Mouse (Mus musculus) thymus, adult 2 months (tissue): ENCODE data around the gene Olfr330. TPM values are rescaled to one million over a fixed set of nuclear protein-coding genes. Genes with fewer than 3 reads are reported as not detected.
"Not testable (repeated sequence)": the region's sequence is repeated elsewhere in the genome, so short reads cannot be mapped to it uniquely, and the experiment has no call there.

Source experiments
- DNase-seq: peaks from one replicate; pipeline ENCODE4 v3.0.0; 2021
- H3K27ac ChIP-seq: fragments of 200-500 bp; 2 replicates; pipeline ENCODE4 v1.5.1; 2012; ENCODE audit warnings: low read length, control low read depth; ENCODE audit not compliant: control insufficient read depth, insufficient read depth
- H3K27me3 ChIP-seq: fragments of 200-500 bp; 2 replicates; pipeline ENCODE4 v1.6.1; 2012; ENCODE audit warnings: mild to moderate bottlenecking, low read length, moderate library complexity, mixed read lengths; ENCODE audit not compliant: control insufficient read depth, insufficient read depth
- H3K36me3 ChIP-seq: fragments of 200-500 bp; 2 replicates; pipeline ENCODE4 v1.6.1; 2012; ENCODE audit warnings: mild to moderate bottlenecking, low read length, moderate library complexity; ENCODE audit not compliant: control insufficient read depth, insufficient read depth
- H3K4me1 ChIP-seq: fragments of 200-500 bp; replicated peaks from 2 replicates; pipeline ENCODE4 v1.6.1; 2012; ENCODE audit warnings: low read length; ENCODE audit not compliant: control insufficient read depth, insufficient read depth
- H3K4me3 ChIP-seq: fragments of 200-500 bp; 2 replicates; pipeline ENCODE4 v1.5.1; 2012; ENCODE audit warnings: mild to moderate bottlenecking, low read length, control low read depth, moderate library complexity; ENCODE audit not compliant: control insufficient read depth, insufficient read depth
- CTCF ChIP-seq: fragments of 200-500 bp; IDR thresholded peaks from 2 replicates; pipeline ENCODE4 v1.5.1; 2012; ENCODE audit warnings: mild to moderate bottlenecking, control low read depth, low read length, moderate library complexity, borderline replicate concordance; ENCODE audit not compliant: control insufficient read depth, poor library complexity, insufficient read depth; ENCODE audit errors: extremely low read depth
- POLR2A ChIP-seq: fragments of 200-500 bp; IDR thresholded peaks from 2 replicates; pipeline ENCODE4 v1.6.1; 2012; ENCODE audit warnings: mild to moderate bottlenecking, low read length, control low read depth, moderate library complexity; ENCODE audit not compliant: control insufficient read depth, poor library complexity, insufficient read depth; ENCODE audit errors: extremely low read depth
- WGBS: fragments of 180-500 bp; shearing (Covaris S2); methylation state at CpG from one replicate; pipeline ENCODE4 v1.1.7; 2018; 5-methylcytosine and 5-hydroxymethylcytosine counted together
- polyA plus RNA-seq: library from polyadenylated mRNA; depleted of rRNA; stranded (reverse); fragments of >200 nt; gene quantifications from 2 replicates; pipeline ENCODE4 v1.2.3, GENCODE M21; 2012; rRNA removed

Olfr330 gene
- polyA plus RNA-seq: 0.29 and 0.50 TPM in 2 replicates

- H3K4me1 ChIP-seq, DNase-seq, H3K36me3 ChIP-seq: not testable (repeated sequence)
Observed at GRCm38 (mm10) chr11:58534736-58535135, at the start of gene Olfr330. TSS of gene Olfr330 (minus strand) at chr11:58534836.

GRCm38 (mm10) chr11:58578636-58579035, 44.0 kb upstream of the Olfr330 start:
- H3K27ac ChIP-seq: no peak overlapping the region
- H3K27me3 ChIP-seq: no peaks in the 10 kb centered on the region
- TF ChIP-seq CTCF (no peak), POLR2A (no peak)
- H3K4me1 ChIP-seq: no peaks in the 10 kb centered on the region
- 79% methylated on average over 8 of the region's 8 CpGs for WGBS
- no peak for DNase-seq
- H3K36me3 ChIP-seq: no peaks in the 10 kb centered on the region
- H3K4me3 ChIP-seq: no peak overlapping the region

More at GRCm38 (mm10) chr11:58534736-58535135, at the start of gene Olfr330:
- H3K27me3 ChIP-seq, H3K27ac ChIP-seq, H3K4me3 ChIP-seq: not testable (repeated sequence)

DNA sequence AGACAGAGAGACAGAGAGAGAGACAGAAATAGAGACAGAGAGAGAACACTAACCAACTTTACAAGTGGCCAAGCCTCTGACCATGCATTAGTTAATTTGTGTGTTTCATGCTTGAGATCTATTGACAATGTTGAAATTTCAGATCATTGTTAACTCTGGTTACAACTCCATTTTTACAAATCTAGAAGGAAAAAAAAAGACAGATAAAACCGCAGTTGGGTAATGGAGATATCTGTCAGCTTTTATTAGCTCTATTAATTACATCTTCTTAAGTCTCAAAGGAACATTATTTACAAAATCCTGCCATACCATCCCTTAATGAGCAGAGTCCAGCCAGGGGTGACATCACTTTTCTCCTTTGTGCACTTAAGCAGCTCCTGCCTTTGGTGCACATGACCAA, 42.8 kb upstream of the Olfr330 start, which contains the start of gene Olfr325:
Gene Olfr325, plus strand, starts transcription at position 301 of the 400 bp plus-strand sequence.
- TF ChIP-seq POLR2A: no peak
- TF ChIP-seq CTCF: no peak
- Histone ChIP-seq H3K4me1 (no peaks in the 10 kb centered on the region), H3K27ac (no peak within 1 kb of the TSS), H3K4me3 (no peak within 1 kb of the TSS), H3K36me3 (no peaks in the 10 kb centered on the region), H3K27me3 (no peaks in the 10 kb centered on the region)
- 92% methylated on average over 1 of the region's 1 CpGs for WGBS
- no peak for DNase-seq

GRCm38 (mm10) chr11:58570405-58570804, 35.8 kb upstream of the Olfr330 start, which contains the start of gene Olfr224:
TSS of gene Olfr224 (minus strand) at chr11:58570553.
- TF ChIP-seq CTCF: no peak
- TF ChIP-seq POLR2A: no peak
- Histone ChIP-seq H3K4me3 (no peak within 1 kb of the TSS), H3K4me1 (no peaks in the 10 kb centered on the region), H3K27me3 (no peaks in the 10 kb centered on the region), H3K27ac (no peak within 1 kb of the TSS), H3K36me3 (no peaks in the 10 kb centered on the region)
- no peak for DNase-seq
- WGBS: 86% methylated on average over 5 of the region's 5 CpGs

GRCm38 (mm10) chr11:58555536-58555935, 20.9 kb upstream of the Olfr330 start, which contains the start of gene Olfr328:
TSS of gene Olfr328 (minus strand) at chr11:58555636.
- no peak for DNase-seq
- WGBS: 86% methylated on average over 1 of the region's 1 CpGs

DNA sequence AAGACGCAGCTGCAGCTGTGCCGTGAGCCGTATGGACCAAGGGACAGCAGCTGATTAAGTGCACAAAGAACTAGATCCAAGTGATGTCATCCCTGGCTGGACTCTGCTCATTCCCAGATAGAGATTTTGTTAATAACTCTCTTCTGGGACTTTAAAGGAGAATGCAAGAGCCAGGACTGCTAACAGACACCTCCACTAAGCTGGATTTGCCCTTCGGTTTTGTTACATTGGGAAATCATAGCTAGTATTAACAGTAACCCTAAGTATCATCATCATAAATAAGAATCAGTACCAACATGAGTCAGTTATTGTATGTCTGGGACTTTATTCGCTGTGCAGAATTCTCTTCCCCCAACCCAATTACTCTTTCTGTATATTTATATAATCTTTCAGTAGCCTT, 11.7 kb upstream of the Olfr330 start, which contains the start of gene Olfr329-ps:
Gene Olfr329-ps, minus strand, starts transcription at position 101 of the 400 bp plus-strand sequence.
- 87% methylated on average over 5 of the region's 5 CpGs for WGBS
- no peaks in the 10 kb centered on the region for H3K36me3 ChIP-seq
- DNase-seq: no peak
- TF ChIP-seq POLR2A (no peak), CTCF (no peak)
- H3K27ac ChIP-seq: no peak within 1 kb of the TSS
- H3K4me3 ChIP-seq: no peak within 1 kb of the TSS
- H3K27me3 ChIP-seq: no peaks in the 10 kb centered on the region
- H3K4me1 ChIP-seq: no peaks in the 10 kb centered on the region

More at GRCm38 (mm10) chr11:58555536-58555935, 20.9 kb upstream of the Olfr330 start, which contains the start of gene Olfr328:
- Histone ChIP-seq H3K27me3 (no peaks in the 10 kb centered on the region), H3K4me3 (no peak within 1 kb of the TSS), H3K27ac (no peak within 1 kb of the TSS), H3K36me3 (no peaks in the 10 kb centered on the region), H3K4me1 (no peaks in the 10 kb centered on the region)
- TF ChIP-seq CTCF: no peak
- no peak for TF ChIP-seq POLR2A

DNA sequence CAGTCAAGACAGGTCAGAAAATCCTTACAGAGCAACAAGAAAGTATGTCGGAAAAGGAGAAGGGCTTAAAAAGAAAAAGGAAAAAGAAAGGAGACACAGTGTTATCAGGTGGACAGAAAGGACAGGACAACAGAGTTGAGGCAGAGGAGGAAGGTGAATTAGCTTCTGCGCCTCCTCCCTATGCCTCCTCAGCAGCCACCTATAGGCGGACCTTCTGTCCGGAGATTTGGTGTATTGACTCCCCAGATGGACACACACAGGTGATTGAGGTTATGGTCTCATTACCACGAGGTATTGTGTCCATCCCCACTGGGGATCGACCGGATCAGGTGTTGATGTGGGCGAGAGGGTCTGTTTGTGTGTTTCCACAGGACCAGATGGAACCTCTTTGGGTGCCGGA, 14.9 kb downstream of the Olfr330 start:
- not testable (repeated sequence) for H3K36me3 ChIP-seq, H3K27me3 ChIP-seq, H3K4me1 ChIP-seq, H3K27ac ChIP-seq, H3K4me3 ChIP-seq
- DNase-seq: peak; percentile 20
- WGBS: 96% methylated on average over 7 of the region's 9 CpGs

DNA sequence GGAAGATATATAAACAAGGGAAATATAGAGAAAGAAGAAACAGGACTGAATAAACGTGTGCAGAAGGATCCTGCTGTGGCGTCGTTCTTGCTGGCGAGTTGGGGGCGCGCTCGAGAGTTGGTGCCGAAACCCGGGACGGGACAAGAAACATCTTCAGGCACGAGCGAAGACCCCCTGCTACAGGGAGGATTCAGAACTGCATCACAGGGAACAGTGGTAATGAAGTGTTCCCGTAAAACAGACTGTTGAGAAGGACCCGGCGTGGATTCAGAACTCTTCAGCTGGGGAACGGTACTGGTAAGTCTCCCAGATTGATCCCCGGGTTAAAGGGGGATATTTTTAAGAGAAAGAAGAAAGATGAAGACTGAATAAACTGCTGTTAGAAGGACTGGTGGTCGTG, 15.7 kb downstream of the Olfr330 start:
- H3K27me3 ChIP-seq, H3K36me3 ChIP-seq, H3K27ac ChIP-seq, H3K4me3 ChIP-seq, H3K4me1 ChIP-seq: not testable (repeated sequence)
- DNase-seq: peak; percentile 68
- WGBS: 96% methylated on average over 18 of the region's 18 CpGs

DNA sequence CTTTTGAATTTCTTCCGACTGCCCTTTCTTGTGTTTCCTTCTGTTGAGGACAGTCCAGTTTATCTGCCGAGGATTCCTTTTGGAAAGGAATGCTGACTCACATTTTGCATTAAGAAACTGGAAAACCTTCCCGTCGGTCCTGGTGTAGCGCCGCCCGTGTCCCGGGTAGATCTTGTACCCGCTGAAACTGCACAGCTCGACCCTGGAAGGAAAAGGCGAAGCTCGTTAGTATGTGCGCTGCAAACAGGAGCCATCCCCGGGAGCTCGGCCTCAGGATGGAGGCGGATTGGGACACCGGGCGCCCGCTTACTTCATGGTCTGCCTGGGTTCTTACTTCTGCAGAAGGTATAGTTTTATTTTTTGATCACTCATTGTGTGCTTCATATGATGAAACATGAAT, 25.6 kb downstream of the Olfr330 start:
- not testable (repeated sequence) for H3K4me3 ChIP-seq, H3K27ac ChIP-seq, H3K4me1 ChIP-seq, H3K27me3 ChIP-seq, DNase-seq, H3K36me3 ChIP-seq
- WGBS: 89% methylated on average over 19 of the region's 19 CpGs

GRCm38 (mm10) chr11:58502472-58502871, 32.2 kb downstream of the Olfr330 start, which contains the start of gene Olfr331:
TSS of gene Olfr331 (minus strand) at chr11:58502572.
- not testable (repeated sequence) for H3K27me3 ChIP-seq, H3K27ac ChIP-seq, H3K36me3 ChIP-seq, H3K4me3 ChIP-seq, H3K4me1 ChIP-seq, DNase-seq
